Mouse (Mus musculus): ENCODE measurements around the gene Smco4. TPM values are rescaled to one million over a fixed set of nuclear protein-coding genes. Genes with fewer than 3 reads are reported as not detected.
"Not testable (repeated sequence)": the region's sequence is repeated elsewhere in the genome, so short reads cannot be mapped to it uniquely, and the experiment has no call there.

Smco4 gene
- polyA plus RNA-seq, 1 experiment from 2014 or later: 3.2 TPM

- Histone ChIP-seq H3K4me3 (replicated peaks) (peak overlapping the region; percentile 84), H3K36me3 (no peaks in the 10 kb centered on the region), H3K4me1 (replicated peaks) (peaks cover 25% of the 10 kb centered on the region), H3K27ac (peak overlapping the region; percentile 76), H3K9ac (peak overlapping the region; percentile 85), H3K4me2 (replicated peaks) (peak overlapping the region; percentile 90), H3K9me3 (no peaks in the 10 kb centered on the region), H3K27me3 (replicated peaks) (no peaks in the 10 kb centered on the region; the same call in 1 of the 2 replicates)
- ATAC-seq: peak; percentile 63
- 4% methylated on average over 34 of the region's 37 CpGs for WGBS
Measured at GRCm38 (mm10) chr9:15493925-15494558, 810 bp downstream of the Smco4 start.

GRCm38 (mm10) chr9:15495281-15495680 lies 2.0 kb downstream of the Smco4 start:
- not testable (repeated sequence) for H3K27me3 ChIP-seq (replicated peaks); H3K36me3 ChIP-seq; H3K9ac ChIP-seq; H3K27ac ChIP-seq; ATAC-seq; H3K9me3 ChIP-seq; H3K4me2 ChIP-seq (replicated peaks); H3K4me3 ChIP-seq (replicated peaks)
- 92% methylated on average over 2 of the region's 2 CpGs for WGBS
- peaks cover 26% of the 10 kb centered on the region for H3K4me1 ChIP-seq (replicated peaks)

- no peaks in the 10 kb centered on the region for H3K9me3 ChIP-seq
- H3K4me1 ChIP-seq (replicated peaks): peaks cover 26% of the 10 kb centered on the region
- H3K36me3 ChIP-seq: no peaks in the 10 kb centered on the region
- 52% methylated on average over 8 of the region's 8 CpGs for WGBS
- 0 out of 2 replicates have a peak overlapping the region, but pooled peaks have one; percentile 24 for H3K9ac ChIP-seq
- H3K27me3 ChIP-seq (replicated peaks): no peaks in the 10 kb centered on the region; the same call in 1 of the 2 replicates
- ATAC-seq: no peak
- H3K27ac ChIP-seq: 0 out of 2 replicates have a peak overlapping the region, but pooled peaks have one; percentile 42
- H3K4me3 ChIP-seq (replicated peaks): no peak overlapping the region
- H3K4me2 ChIP-seq (replicated peaks): no peak overlapping the region
Measured at GRCm38 (mm10) chr9:15495921-15496577, 2.8 kb downstream of the Smco4 start.

- Histone ChIP-seq H3K4me2 (replicated peaks) (no peak overlapping the region), H3K9me3 (no peaks in the 10 kb centered on the region), H3K36me3 (no peaks in the 10 kb centered on the region), H3K9ac (no peak overlapping the region), H3K27ac (no peak overlapping the region), H3K4me1 (replicated peaks) (peaks cover 24% of the 10 kb centered on the region), H3K27me3 (replicated peaks) (no peaks in the 10 kb centered on the region), H3K4me3 (replicated peaks) (no peak overlapping the region)
- whole genome bisulfite sequencing: 78% methylated on average over 5 of the region's 5 CpGs
- no peak for ATAC-seq
Measured at GRCm38 (mm10) chr9:15500025-15500424, 6.8 kb downstream of the Smco4 start.

- Histone ChIP-seq H3K36me3 (no peaks in the 10 kb centered on the region), H3K9ac (no peak overlapping the region), H3K27ac (no peak overlapping the region), H3K27me3 (replicated peaks) (no peaks in the 10 kb centered on the region), H3K4me3 (replicated peaks) (no peak overlapping the region), H3K9me3 (no peaks in the 10 kb centered on the region), H3K4me1 (replicated peaks) (peaks cover 21% of the 10 kb centered on the region), H3K4me2 (replicated peaks) (no peak overlapping the region)
- no peak for ATAC-seq
- WGBS: 81% methylated on average over 19 of the region's 19 CpGs
Measured at GRCm38 (mm10) chr9:15501319-15502256, 8.4 kb downstream of the Smco4 start.

- no peaks in the 10 kb centered on the region for H3K27me3 ChIP-seq (replicated peaks)
- H3K4me3 ChIP-seq (replicated peaks): no peak overlapping the region
- H3K4me2 ChIP-seq (replicated peaks): no peak overlapping the region
- H3K9me3 ChIP-seq: no peaks in the 10 kb centered on the region
- WGBS: 59% methylated on average over 7 of the region's 7 CpGs
- peaks cover 26% of the 10 kb centered on the region for H3K4me1 ChIP-seq (replicated peaks)
- H3K9ac ChIP-seq: no peak overlapping the region
- ATAC-seq: no peak
- no peak overlapping the region; the same call in 1 of the 2 replicates for H3K27ac ChIP-seq
- no peaks in the 10 kb centered on the region for H3K36me3 ChIP-seq
Measured at GRCm38 (mm10) chr9:15502476-15502875, 9.2 kb downstream of the Smco4 start.

GRCm38 (mm10) chr9:15503307-15503706 lies 10.1 kb downstream of the Smco4 start:
- H3K27ac ChIP-seq: no peak overlapping the region
- H3K27me3 ChIP-seq (replicated peaks): no peaks in the 10 kb centered on the region
- WGBS: 60% methylated on average over 10 of the region's 10 CpGs
- no peak overlapping the region for H3K4me3 ChIP-seq (replicated peaks)
- H3K9ac ChIP-seq: no peak overlapping the region
- H3K4me1 ChIP-seq (replicated peaks): peaks cover 30% of the 10 kb centered on the region
- no peaks in the 10 kb centered on the region for H3K36me3 ChIP-seq
- no peaks in the 10 kb centered on the region for H3K9me3 ChIP-seq
- ATAC-seq: no peak
- H3K4me2 ChIP-seq (replicated peaks): no peak overlapping the region

- no peak overlapping the region for H3K27ac ChIP-seq
Measured at GRCm38 (mm10) chr9:15503827-15504226, 10.6 kb downstream of the Smco4 start.

GRCm38 (mm10) chr9:15505288-15505687 lies 12.1 kb downstream of the Smco4 start:
- Histone ChIP-seq H3K9me3 (no peaks in the 10 kb centered on the region), H3K4me1 (replicated peaks) (peaks cover 24% of the 10 kb centered on the region), H3K9ac (no peak overlapping the region), H3K27ac (no peak overlapping the region), H3K36me3 (no peaks in the 10 kb centered on the region), H3K27me3 (replicated peaks) (no peaks in the 10 kb centered on the region), H3K4me2 (replicated peaks) (no peak overlapping the region), H3K4me3 (replicated peaks) (no peak overlapping the region)
- ATAC-seq: peak; percentile 18
- WGBS: 13% methylated on average over 1 of the region's 1 CpGs

More at GRCm38 (mm10) chr9:15503827-15504226, 10.6 kb downstream of the Smco4 start:
- H3K9ac ChIP-seq: no peak overlapping the region
- H3K36me3 ChIP-seq: no peaks in the 10 kb centered on the region
- peaks cover 27% of the 10 kb centered on the region for H3K4me1 ChIP-seq (replicated peaks)
- no peak for ATAC-seq
- H3K9me3 ChIP-seq: no peaks in the 10 kb centered on the region
- no peak overlapping the region for H3K4me2 ChIP-seq (replicated peaks)
- H3K27me3 ChIP-seq (replicated peaks): no peaks in the 10 kb centered on the region
- WGBS: 35% methylated on average over 6 of the region's 6 CpGs
- H3K4me3 ChIP-seq (replicated peaks): no peak overlapping the region

GRCm38 (mm10) chr9:15506863-15507262 lies 13.6 kb downstream of the Smco4 start:
- H3K27me3 ChIP-seq (replicated peaks): no peaks in the 10 kb centered on the region
- H3K36me3 ChIP-seq: no peaks in the 10 kb centered on the region
- H3K4me1 ChIP-seq (replicated peaks): peaks cover 21% of the 10 kb centered on the region
- H3K27ac ChIP-seq: no peak overlapping the region; the same call in 1 of the 2 replicates
- H3K4me2 ChIP-seq (replicated peaks): no peak overlapping the region
- WGBS: 63% methylated on average over 3 of the region's 3 CpGs
- no peaks in the 10 kb centered on the region for H3K9me3 ChIP-seq
- no peak overlapping the region for H3K9ac ChIP-seq
- H3K4me3 ChIP-seq (replicated peaks): no peak overlapping the region
- peak; percentile 7; the same call in 1 of the 2 replicates for ATAC-seq

- no peak overlapping the region for H3K4me3 ChIP-seq (replicated peaks)
- H3K27me3 ChIP-seq (replicated peaks): no peaks in the 10 kb centered on the region
- H3K9me3 ChIP-seq: no peaks in the 10 kb centered on the region
- peaks cover 22% of the 10 kb centered on the region for H3K4me1 ChIP-seq (replicated peaks)
- H3K27ac ChIP-seq: no peak overlapping the region; the same call in 1 of the 2 replicates
- no peak overlapping the region for H3K4me2 ChIP-seq (replicated peaks)
- ATAC-seq: no peak
- WGBS: 67% methylated on average over 4 of the region's 4 CpGs
- no peaks in the 10 kb centered on the region for H3K36me3 ChIP-seq
- H3K9ac ChIP-seq: no peak overlapping the region
Measured at GRCm38 (mm10) chr9:15507431-15507875, 14.2 kb downstream of the Smco4 start.

GRCm38 (mm10) chr9:15509363-15509762 lies 16.1 kb downstream of the Smco4 start:
- Histone ChIP-seq H3K9ac (no peak overlapping the region), H3K4me2 (replicated peaks) (no peak overlapping the region), H3K4me1 (replicated peaks) (peaks cover 22% of the 10 kb centered on the region), H3K36me3 (no peaks in the 10 kb centered on the region), H3K27me3 (replicated peaks) (no peaks in the 10 kb centered on the region), H3K27ac (no peak overlapping the region), H3K4me3 (replicated peaks) (no peak overlapping the region), H3K9me3 (no peaks in the 10 kb centered on the region)
- WGBS: 56% methylated on average over 3 of the region's 3 CpGs
- no peak for ATAC-seq
